Mouse (Mus musculus) CH12.LX (cell line): ENCODE data around the gene Trhr2. TPM values are rescaled to one million over a fixed set of nuclear protein-coding genes. Genes with fewer than 3 reads are reported as not detected.

Experiments
- DNase-seq: peaks from one replicate; pipeline ENCODE4 v3.0.0-alpha.2; 2013; ENCODE audit errors: extremely low read depth
- H3K27ac ChIP-seq: 2 replicates; pipeline ENCODE4 v1.5.1; 2012; ENCODE audit warnings: low read depth, mild to moderate bottlenecking, control low read depth, moderate library complexity; ENCODE audit not compliant: insufficient read depth
- H3K27me3 ChIP-seq: replicated peaks from 2 replicates; pipeline ENCODE3; 2012; ENCODE audit warnings: inconsistent platforms
- H3K36me3 ChIP-seq, 2 experiments: replicated peaks in 1 of 2; 2 replicates each; pipeline versions ENCODE3 to v1.6.1; 2012; ENCODE audit warnings: inconsistent platforms in 1 of 2, low read length in 1 of 2, mild to moderate bottlenecking in 1 of 2, mixed read lengths in 1 of 2, moderate library complexity in 1 of 2; ENCODE audit not compliant: control insufficient read depth in 1 of 2, insufficient read depth in 1 of 2
- H3K4me1 ChIP-seq, 2 experiments: 2 replicates each; pipeline ENCODE4 v1.6.1; 2012; ENCODE audit warnings: inconsistent platforms in 1 of 2, moderate library complexity in 1 of 2; ENCODE audit not compliant: insufficient read depth in 2 of 2, control insufficient read depth in 1 of 2
- H3K4me2 ChIP-seq: 2 replicates; pipeline ENCODE4 v1.6.1; 2012; ENCODE audit warnings: low read depth, mild to moderate bottlenecking, control low read depth; ENCODE audit not compliant: poor library complexity, insufficient read depth, severe bottlenecking
- H3K4me3 ChIP-seq, 3 experiments: fragments of 150-350 bp in 1 of 3; sonication (generic) in 1 of 3; replicated peaks in 1 of 3; 2 replicates each; pipeline versions ENCODE3 to v1.5.1; 2011 to 2012; ENCODE audit warnings: low read depth in 2 of 3, low read length in 2 of 3, mild to moderate bottlenecking in 2 of 3, moderate library complexity in 2 of 3, control low read depth in 1 of 3, improper control_type of control experiment in 1 of 3, inconsistent platforms in 1 of 3, mixed read lengths in 1 of 3; ENCODE audit not compliant: poor library complexity in 1 of 3
- H3K79me2 ChIP-seq: replicated peaks from 2 replicates; pipeline ENCODE4 v1.6.1; 2012; ENCODE audit warnings: mild to moderate bottlenecking, moderate library complexity; ENCODE audit not compliant: control insufficient read depth, poor library complexity, insufficient read depth, severe bottlenecking; ENCODE audit errors: extremely low read depth
- H3K9ac ChIP-seq: 2 replicates; pipeline ENCODE4 v1.6.1; 2012; ENCODE audit warnings: low read depth, mild to moderate bottlenecking, control low read depth, moderate library complexity; ENCODE audit not compliant: insufficient read depth
- H3K9me3 ChIP-seq: replicated peaks from 2 replicates; pipeline ENCODE3; 2012; ENCODE audit warnings: low read length, inconsistent platforms, mixed read lengths
- CHD1 ChIP-seq: IDR thresholded peaks from 2 replicates; pipeline ENCODE4 v1.6.1; 2012; ENCODE audit warnings: low read depth, low read length, improper control_type of control experiment, inconsistent platforms
- CHD2 ChIP-seq: IDR thresholded peaks from 2 replicates; pipeline ENCODE4 v1.6.1; 2011; ENCODE audit warnings: low read length, improper control_type of control experiment
- CTCF ChIP-seq, 2 experiments: IDR thresholded peaks in 1 of 2; conservative IDR thresholded peaks in 1 of 2; 2 replicates each; pipeline ENCODE4 v1.5.1; 2011 to 2012; ENCODE audit warnings: low read depth in 2 of 2, low read length in 2 of 2, improper control_type of control experiment in 1 of 2, inconsistent platforms in 1 of 2, mild to moderate bottlenecking in 1 of 2, moderate library complexity in 1 of 2
- ELF1 ChIP-seq: IDR thresholded peaks from 2 replicates; pipeline ENCODE4 v1.6.1; 2014; ENCODE audit warnings: low read depth, mild to moderate bottlenecking, inconsistent platforms, low read length, improper control_type of control experiment
- ETS1 ChIP-seq: conservative IDR thresholded peaks from 2 replicates; pipeline ENCODE4 v1.6.1; 2012; ENCODE audit warnings: low read depth, mild to moderate bottlenecking, inconsistent platforms, low read length, improper control_type of control experiment, moderate library complexity
- GABPA ChIP-seq: IDR thresholded peaks from 2 replicates; pipeline ENCODE4 v1.6.1; 2012; ENCODE audit warnings: low read depth, low read length, improper control_type of control experiment, inconsistent platforms; ENCODE audit not compliant: insufficient replicate concordance
- IRF4 ChIP-seq: IDR thresholded peaks from 2 replicates; pipeline ENCODE4 v1.6.1; 2014; ENCODE audit warnings: low read depth, mild to moderate bottlenecking, inconsistent platforms, low read length, improper control_type of control experiment
- JUN ChIP-seq: IDR thresholded peaks from 2 replicates; pipeline ENCODE4 v1.6.1; 2011; ENCODE audit warnings: low read depth, mild to moderate bottlenecking, low read length, improper control_type of control experiment, moderate library complexity; ENCODE audit not compliant: insufficient read depth
- KAT2A ChIP-seq: IDR thresholded peaks from 2 replicates; pipeline ENCODE4 v1.6.1; 2012; ENCODE audit warnings: low read length, improper control_type of control experiment, inconsistent platforms; ENCODE audit not compliant: insufficient replicate concordance
- MAFK ChIP-seq: IDR thresholded peaks from 2 replicates; pipeline ENCODE4 v1.6.1; 2011; ENCODE audit warnings: low read length, improper control_type of control experiment; ENCODE audit not compliant: insufficient replicate concordance
- MAX ChIP-seq: IDR thresholded peaks from 2 replicates; pipeline ENCODE4 v1.6.1; 2011; ENCODE audit warnings: low read length, improper control_type of control experiment
- MEF2A ChIP-seq: IDR thresholded peaks from 2 replicates; pipeline ENCODE4 v1.6.1; 2014; ENCODE audit warnings: low read depth, mild to moderate bottlenecking, inconsistent platforms, low read length, improper control_type of control experiment, borderline replicate concordance
- MXI1 ChIP-seq: IDR thresholded peaks from 2 replicates; pipeline ENCODE4 v1.6.1; 2011; ENCODE audit warnings: mild to moderate bottlenecking, low read depth, low read length, improper control_type of control experiment
- MYC ChIP-seq: IDR thresholded peaks from 2 replicates; pipeline ENCODE4 v1.6.1; 2011; ENCODE audit warnings: low read depth, mild to moderate bottlenecking, improper control_type of control experiment, low read length
- NELFE ChIP-seq: IDR thresholded peaks from 2 replicates; pipeline ENCODE4 v1.6.1; 2011; ENCODE audit warnings: low read depth, low read length, improper control_type of control experiment
- NRF1 ChIP-seq: IDR thresholded peaks from 2 replicates; pipeline ENCODE4 v1.6.1; 2014; ENCODE audit warnings: low read depth, mild to moderate bottlenecking, inconsistent platforms, low read length, improper control_type of control experiment, moderate library complexity
- PAX5 ChIP-seq: IDR thresholded peaks from 2 replicates; pipeline ENCODE4 v1.6.1; 2012; ENCODE audit warnings: low read length, inconsistent platforms, mixed read lengths
- POLR2AphosphoS2 ChIP-seq: IDR thresholded peaks from 2 replicates; pipeline ENCODE4 v1.6.1; 2011; ENCODE audit warnings: low read depth, low read length, improper control_type of control experiment
- RAD21 ChIP-seq: IDR thresholded peaks from 2 replicates; pipeline ENCODE4 v1.6.1; 2011; ENCODE audit warnings: low read depth, mild to moderate bottlenecking, low read length, improper control_type of control experiment, moderate library complexity
- SMC3 ChIP-seq: IDR thresholded peaks from 2 replicates; pipeline ENCODE4 v1.6.1; 2011; ENCODE audit warnings: low read depth, low read length, improper control_type of control experiment
- TBP ChIP-seq: conservative IDR thresholded peaks from 2 replicates; pipeline ENCODE4 v1.6.1; 2011; ENCODE audit warnings: low read depth, low read length, improper control_type of control experiment
- UBTF ChIP-seq: IDR thresholded peaks from 2 replicates; pipeline ENCODE4 v1.6.1; 2012; ENCODE audit warnings: low read depth, mild to moderate bottlenecking, inconsistent platforms, low read length, improper control_type of control experiment, moderate library complexity
- USF1 ChIP-seq: IDR thresholded peaks from 2 replicates; pipeline ENCODE4 v1.6.1; 2014; ENCODE audit warnings: low read depth, mild to moderate bottlenecking, inconsistent platforms, low read length, improper control_type of control experiment
- USF2 ChIP-seq: conservative IDR thresholded peaks from 2 replicates; pipeline ENCODE4 v1.6.1; 2011; ENCODE audit warnings: low read depth, low read length, improper control_type of control experiment
- ZC3H11A ChIP-seq: IDR thresholded peaks from 2 replicates; pipeline ENCODE4 v1.6.1; 2012; ENCODE audit warnings: low read depth, mild to moderate bottlenecking, inconsistent platforms, low read length, improper control_type of control experiment
- ZKSCAN1 ChIP-seq: IDR thresholded peaks from 2 replicates; pipeline ENCODE4 v1.6.1; 2012; ENCODE audit warnings: low read depth, inconsistent platforms, low read length, improper control_type of control experiment, borderline replicate concordance
- ZMIZ1 ChIP-seq: IDR thresholded peaks from 2 replicates; pipeline ENCODE4 v1.6.1; 2012; ENCODE audit warnings: low read depth, mild to moderate bottlenecking, inconsistent platforms, low read length, improper control_type of control experiment
- ZNF384 ChIP-seq: IDR thresholded peaks from 2 replicates; pipeline ENCODE4 v1.6.1; 2012; ENCODE audit warnings: low read depth, low read length, improper control_type of control experiment, inconsistent platforms
- dilution Hi-C: fragments of 300-500 bp; cut with MboI; formaldehyde crosslinking; loops from 2 replicates; pipeline ENCODE4 v1.14.3; 2020; ENCODE audit warnings: low sequenced_read_pairs; ENCODE audit not compliant: extremely low pct_unique_long_range_greater_than_20kb, extremely low pct_ligation_motif_present
- in situ Hi-C: fragments of 300-500 bp; cut with MboI; formaldehyde crosslinking; loops from 3 replicates; pipeline ENCODE4 v1.14.3; 2019; ENCODE audit warnings: low sequenced_read_pairs, low pct_ligation_motif_present, low pct_unique_long_range_greater_than_20kb, mixed read lengths
- polyA plus RNA-seq: library from polyadenylated mRNA; unstranded; fragments of >175 nt; gene quantifications from 2 replicates; pipeline ENCODE4 v1.2.1, GENCODE M21; 2012; ENCODE audit warnings: low read depth; ENCODE audit not compliant: insufficient read length
- total RNA-seq, 2 experiments: library from RNA; depleted of rRNA; stranded (reverse); fragments of 300-350 nt in 1 of 2; fragments of >200 nt in 1 of 2; gene quantifications; 2 replicates each; pipeline ENCODE4 v1.2.3; 2012 to 2014

Gene Trhr2
- total and polyA plus RNA-seq, 3 experiments: 0.25 to 0.51 TPM; not detected in 1

- peaks cover 8 to 29% of the 10 kb centered on the region in 2 experiments for H3K4me1 ChIP-seq
- no peaks in the 10 kb centered on the region for H3K79me2 ChIP-seq
- no peak overlapping the region for H3K27ac ChIP-seq
- no peak overlapping the region for H3K4me3 ChIP-seq
- H3K9me3 ChIP-seq: peaks cover 2% of the 10 kb centered on the region
- H3K9ac ChIP-seq: no peak overlapping the region
- dilution Hi-C loops (no loop called here), in situ Hi-C loops (no loop called here)
- peaks cover 2% of the 10 kb centered on the region for H3K27me3 ChIP-seq
- H3K36me3 ChIP-seq: peaks cover 0 to 6% of the 10 kb centered on the region in 2 experiments
- DNase-seq: no peak
- TF ChIP-seq NRF1: no peak
- no peak for TF ChIP-seq ZMIZ1
- TF ChIP-seq JUN: no peak
- TF ChIP-seq MAFK: no peak
- no peak for TF ChIP-seq ZC3H11A
- TF ChIP-seq POLR2AphosphoS2: no peak
- no peak for TF ChIP-seq KAT2A
- TF ChIP-seq SMC3: no peak
- TF ChIP-seq ELF1: no peak
- TF ChIP-seq MEF2A: no peak
- TF ChIP-seq NELFE: no peak
- no peak for TF ChIP-seq ZNF384
- TF ChIP-seq MYC: no peak
- no peak for TF ChIP-seq PAX5
- TF ChIP-seq IRF4: no peak
- TF ChIP-seq CHD1: no peak
- no peak for TF ChIP-seq UBTF
- TF ChIP-seq MAX: no peak
- TF ChIP-seq CHD2: no peak
- no peak overlapping the region for H3K4me2 ChIP-seq
Observed at GRCm38 (mm10) chr8:122344219-122344618, 16.3 kb downstream of the Trhr2 start.

- H3K4me3 ChIP-seq: peak overlapping the region in 1 of 3 experiments; percentile 25
- no peak overlapping the region for H3K9ac ChIP-seq
- dilution Hi-C loops (no loop called here), in situ Hi-C loops (no loop called here)
- H3K4me2 ChIP-seq: peak overlapping the region; percentile 26; the same call in 1 of the 2 replicates
- TF ChIP-seq MEF2A (no peak), GABPA (no peak), USF2 (no peak), NRF1 (no peak), POLR2AphosphoS2 (no peak), MYC (no peak), TBP (no peak), CHD1 (no peak), ZKSCAN1 (no peak), ETS1 (no peak), USF1 (no peak), ZC3H11A (no peak), ZNF384 (no peak), CTCF (conservative IDR thresholded peaks at IDR 0.05 in 1 of 2, IDR thresholded peaks at IDR 0.05 in 1 of 2; ENCODE audit: low read depth in 2 of 2, low read length in 2 of 2) (no peak), MXI1 (no peak), RAD21 (no peak), NELFE (no peak)
- H3K36me3 ChIP-seq: peaks cover 0 to 10% of the 10 kb centered on the region in 2 experiments
- H3K27ac ChIP-seq: no peak overlapping the region
- H3K9me3 ChIP-seq: peaks cover 2% of the 10 kb centered on the region
- peaks cover 2% of the 10 kb centered on the region for H3K27me3 ChIP-seq
- peaks cover 8 to 29% of the 10 kb centered on the region in 2 experiments for H3K4me1 ChIP-seq
- no peaks in the 10 kb centered on the region for H3K79me2 ChIP-seq
- no peak for DNase-seq
Observed at GRCm38 (mm10) chr8:122343758-122344157, 16.8 kb downstream of the Trhr2 start.
